Mouse (Mus musculus) kidney, postnatal 0 days (tissue): Measurements from ENCODE around the gene Ggt5. TPM values are rescaled to one million over a fixed set of nuclear protein-coding genes. Genes with fewer than 3 reads are reported as not detected.

Source experiments
- ATAC-seq: fragments of 200-750 bp; cut with Nextera tagmentation; replicated peaks from 2 replicates; pipeline ENCODE4 v1.8.0; 2017; ENCODE audit warnings: low read depth, moderate number of reproducible peaks, moderate TSS enrichment, moderate library complexity; ENCODE audit not compliant: low FRiP score
- DNase-seq: peaks from one replicate; pipeline ENCODE4 v3.0.0-alpha.2; 2016; ENCODE audit warnings: low spot score
- H3K27ac ChIP-seq: fragments of 300-500 bp; sonication (generic); 2 replicates; pipeline ENCODE4 v1.5.1; 2014; ENCODE audit warnings: mild to moderate bottlenecking
- H3K27me3 ChIP-seq: fragments of 300-500 bp; sonication (generic); 2 replicates; pipeline ENCODE4 v1.6.1; 2014; ENCODE audit warnings: low read length, mixed read lengths; ENCODE audit not compliant: insufficient read depth
- H3K36me3 ChIP-seq: fragments of 300-500 bp; sonication (generic); 2 replicates; pipeline ENCODE4 v1.6.1; 2014; ENCODE audit warnings: low read length, mixed read lengths; ENCODE audit not compliant: insufficient read depth
- H3K4me1 ChIP-seq: fragments of 300-500 bp; sonication (generic); replicated peaks from 2 replicates; pipeline ENCODE4 v1.6.1; 2014; ENCODE audit warnings: antibody characterized with exemption, low read length, mixed read lengths; ENCODE audit not compliant: insufficient read depth
- H3K4me2 ChIP-seq: fragments of 300-500 bp; sonication (generic); 2 replicates; pipeline ENCODE4 v1.6.1; 2014; ENCODE audit warnings: mild to moderate bottlenecking, low read length, moderate library complexity, mixed read lengths
- H3K4me3 ChIP-seq: fragments of 300-500 bp; sonication (generic); replicated peaks from 2 replicates; pipeline ENCODE4 v1.5.1; 2014; ENCODE audit warnings: low read depth, low read length
- H3K9ac ChIP-seq: fragments of 300-500 bp; sonication (generic); 2 replicates; pipeline ENCODE4 v1.6.1; 2014; ENCODE audit warnings: low read depth, low read length
- H3K9me3 ChIP-seq: fragments of 300-500 bp; sonication (generic); replicated peaks from 2 replicates; pipeline ENCODE4 v1.6.1; 2016; ENCODE audit warnings: low read length, inconsistent platforms, mixed read lengths
- CTCF ChIP-seq: IDR thresholded peaks from 2 replicates; pipeline ENCODE4 v1.5.1; 2016; ENCODE audit warnings: antibody characterized with exemption, low read depth, mild to moderate bottlenecking, moderate library complexity
- WGBS: fragments of 180-500 bp; shearing (Covaris S2); extraction: QIAGEN DNeasy Blood & Tissue Kit; methylation state at CpG from one replicate; pipeline ENCODE4 v1.1.7; 2014; 5-methylcytosine and 5-hydroxymethylcytosine counted together
- polyA plus RNA-seq: library from polyadenylated mRNA; unstranded; fragments of >200 nt; fragmentation: Nextera tagmentation; extraction: Ambion mirVana; gene quantifications from 2 replicates; pipeline ENCODE4 v1.2.1, GENCODE M21; 2015

Gene Ggt5
- polyA plus RNA-seq, 1 experiment from 2014 or later: 5.1 TPM

DNA sequence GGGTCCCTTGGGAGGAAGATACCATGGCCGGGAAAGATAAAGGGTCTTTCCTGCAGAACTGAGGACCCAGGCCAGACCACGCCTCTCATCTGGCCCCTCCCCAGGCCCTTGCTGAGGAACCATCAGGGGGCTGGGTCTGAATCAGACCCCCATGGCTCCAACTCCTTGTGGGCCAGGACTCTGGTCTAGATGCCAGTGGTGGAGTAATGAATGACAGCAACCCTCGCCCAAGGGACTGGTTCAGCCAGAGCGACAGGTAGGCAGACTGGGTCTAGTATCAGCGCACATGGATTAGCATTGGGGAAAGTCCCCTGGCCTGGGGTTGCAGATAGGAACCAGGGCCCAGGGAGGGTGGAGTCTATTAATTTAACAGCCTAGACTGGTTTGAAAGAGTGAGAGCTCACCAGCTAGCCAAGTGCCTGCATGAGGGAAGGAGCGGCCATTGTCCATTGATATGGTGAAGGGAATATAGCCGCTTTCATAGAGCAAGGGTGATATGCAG lies 52.6 kb downstream of the Ggt5 start:
- H3K36me3 ChIP-seq: peaks cover 8% of the 10 kb centered on the region; the same call in 1 of the 2 replicates
- no peaks in the 10 kb centered on the region; the same call in none of the 2 replicates for H3K4me1 ChIP-seq
- no peak overlapping the region for H3K4me3 ChIP-seq
- no peak overlapping the region for H3K9ac ChIP-seq
- no peak overlapping the region for H3K27ac ChIP-seq
- H3K27me3 ChIP-seq: no peaks in the 10 kb centered on the region
- WGBS: 91% methylated on average over 7 of the region's 7 CpGs
- no peaks in the 10 kb centered on the region for H3K9me3 ChIP-seq
- TF ChIP-seq CTCF: no peak
- ATAC-seq (no peak), DNase-seq (no peak)
- H3K4me2 ChIP-seq: no peak overlapping the region

DNA sequence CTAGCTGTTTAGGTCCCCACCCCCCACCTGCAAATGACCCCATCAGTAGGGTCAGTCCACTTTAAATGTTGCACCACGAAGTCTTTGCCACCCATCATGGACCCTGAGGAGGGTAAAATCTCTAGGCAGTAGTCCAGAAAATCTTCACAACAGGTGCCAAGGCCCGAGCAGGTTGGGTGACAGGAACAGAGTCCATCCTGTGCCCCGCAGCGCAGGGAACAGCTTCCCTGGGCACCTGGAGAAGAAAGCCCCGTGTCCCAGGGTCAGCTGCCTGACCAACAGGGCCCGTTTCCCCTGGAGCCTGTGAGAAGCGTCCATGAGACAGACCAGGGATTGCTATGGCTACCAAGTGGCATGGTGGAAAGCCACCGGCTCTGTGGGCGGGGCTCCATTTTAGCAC lies 53.3 kb downstream of the Ggt5 start:
- no peaks in the 10 kb centered on the region for H3K27me3 ChIP-seq
- H3K9ac ChIP-seq: peak overlapping the region; percentile 1; the same call in 1 of the 2 replicates
- WGBS: 76% methylated on average over 9 of the region's 9 CpGs
- H3K9me3 ChIP-seq: no peaks in the 10 kb centered on the region
- TF ChIP-seq CTCF: no peak
- peaks cover 8% of the 10 kb centered on the region; the same call in 1 of the 2 replicates for H3K36me3 ChIP-seq
- no peak for ATAC-seq
- DNase-seq: no peak
- H3K4me2 ChIP-seq: peak overlapping the region; percentile 30; the same call in 1 of the 2 replicates
- H3K4me3 ChIP-seq: no peak overlapping the region
- no peak overlapping the region for H3K27ac ChIP-seq
- no peaks in the 10 kb centered on the region; the same call in none of the 2 replicates for H3K4me1 ChIP-seq

DNA sequence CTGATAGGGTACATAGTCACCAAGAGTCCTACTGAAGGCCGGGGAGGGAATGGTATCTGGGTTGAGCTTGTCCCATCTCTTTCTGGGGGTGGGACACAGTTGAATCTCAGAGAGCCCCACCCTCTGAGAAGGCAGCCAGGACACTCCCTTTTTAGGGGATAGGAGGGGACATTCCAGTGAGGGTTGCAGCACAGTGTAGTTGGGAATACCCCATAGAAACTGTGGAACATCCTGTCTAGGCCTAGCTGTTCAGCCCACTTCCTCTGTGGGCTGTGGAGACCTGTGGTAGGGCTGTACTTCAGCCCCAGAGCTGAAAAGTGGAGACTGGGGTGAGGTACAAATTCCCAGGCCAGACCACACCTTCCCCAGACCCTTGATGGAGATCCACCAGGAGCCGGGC lies 53.8 kb downstream of the Ggt5 start:
- WGBS: 93% methylated on average over 2 of the region's 2 CpGs
- peak overlapping the region; percentile 1; the same call in 1 of the 2 replicates for H3K9ac ChIP-seq
- no peak overlapping the region for H3K27ac ChIP-seq
- no peaks in the 10 kb centered on the region; the same call in none of the 2 replicates for H3K4me1 ChIP-seq
- peak overlapping the region; percentile 30 for H3K4me2 ChIP-seq
- TF ChIP-seq CTCF: no peak
- no peak overlapping the region for H3K4me3 ChIP-seq
- no peaks in the 10 kb centered on the region for H3K27me3 ChIP-seq
- peaks cover 10% of the 10 kb centered on the region; the same call in 1 of the 2 replicates for H3K36me3 ChIP-seq
- DNase-seq (peak; percentile 21), ATAC-seq (no peak)
- no peaks in the 10 kb centered on the region for H3K9me3 ChIP-seq

DNA sequence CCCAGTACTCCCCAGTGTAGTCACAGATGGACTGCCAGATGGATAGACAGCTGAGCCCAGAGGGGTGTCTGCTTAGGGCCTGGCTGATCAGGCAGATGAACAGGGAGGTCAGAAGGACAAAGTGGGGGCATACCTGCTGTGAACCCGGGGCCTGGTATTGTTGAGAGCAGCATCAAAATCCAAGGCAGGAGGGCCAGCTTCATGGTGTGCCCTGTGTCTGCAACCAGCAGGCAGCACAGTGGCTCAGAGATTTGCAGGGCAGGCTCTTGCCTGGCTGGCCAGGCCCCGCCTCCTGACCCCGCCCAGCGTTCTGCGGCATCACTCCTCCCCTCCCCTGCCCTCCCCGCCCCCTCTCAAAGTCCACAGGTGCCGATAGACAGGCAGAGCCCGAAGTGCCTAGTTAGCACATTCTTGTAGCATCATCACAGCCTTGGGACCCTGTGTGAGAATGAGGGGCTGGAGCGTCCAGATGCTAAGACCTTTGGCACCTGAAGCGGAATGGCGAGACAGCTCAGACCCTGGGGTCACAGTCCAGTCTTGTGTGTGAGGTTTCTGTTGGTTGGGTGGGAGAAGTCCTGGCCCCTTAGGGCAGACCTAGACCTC lies 54.7 kb downstream of the Ggt5 start, which contains the start of gene Susd2:
Gene Susd2 (minus strand): TSS at position 268 of the 603 bp plus-strand sequence.
- 9% methylated on average over 11 of the region's 11 CpGs for WGBS
- DNase-seq: peak; percentile 67
- peak within 1 kb of the TSS; percentile 30 for H3K4me2 ChIP-seq
- no peak within 1 kb of the TSS for H3K4me3 ChIP-seq
- no peaks in the 10 kb centered on the region for H3K9me3 ChIP-seq
- no peaks in the 10 kb centered on the region for H3K27me3 ChIP-seq
- H3K36me3 ChIP-seq: peaks cover 11% of the 10 kb centered on the region; the same call in 1 of the 2 replicates
- peak; percentile 92 for ATAC-seq
- peak within 1 kb of the TSS; percentile 23; the same call in 1 of the 2 replicates for H3K9ac ChIP-seq
- TF ChIP-seq CTCF: no peak
- peak within 1 kb of the TSS; percentile 62 for H3K27ac ChIP-seq
- no peaks in the 10 kb centered on the region; the same call in none of the 2 replicates for H3K4me1 ChIP-seq

DNA sequence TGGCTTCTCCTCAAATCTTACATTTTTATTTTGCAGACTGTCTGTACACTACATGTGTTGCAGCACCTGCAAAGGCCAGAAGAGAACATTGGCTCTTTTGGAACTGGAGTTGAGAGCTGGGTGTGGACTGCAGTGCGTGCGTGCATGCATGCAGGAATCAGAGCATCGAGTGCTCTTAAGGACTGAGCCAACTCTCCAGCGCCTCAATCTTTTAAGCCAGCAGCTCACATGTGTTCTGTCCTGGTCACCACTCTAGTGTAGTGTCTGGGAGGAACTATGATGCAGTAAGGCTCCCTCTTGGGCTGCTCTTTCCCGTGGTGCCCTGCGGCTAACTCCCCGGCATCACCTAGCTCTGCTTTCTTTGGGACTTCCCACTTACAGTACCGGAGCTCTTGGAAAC lies 56.5 kb downstream of the Ggt5 start:
- Histone ChIP-seq H3K4me2 (no peak overlapping the region), H3K36me3 (peaks cover 15% of the 10 kb centered on the region; the same call in 1 of the 2 replicates), H3K27ac (no peak overlapping the region), H3K9me3 (no peaks in the 10 kb centered on the region), H3K4me3 (no peak overlapping the region), H3K9ac (no peak overlapping the region), H3K4me1 (no peaks in the 10 kb centered on the region; the same call in none of the 2 replicates), H3K27me3 (no peaks in the 10 kb centered on the region)
- DNase-seq (no peak), ATAC-seq (no peak)
- WGBS: 92% methylated on average over 8 of the region's 8 CpGs
- no peak for TF ChIP-seq CTCF

DNA sequence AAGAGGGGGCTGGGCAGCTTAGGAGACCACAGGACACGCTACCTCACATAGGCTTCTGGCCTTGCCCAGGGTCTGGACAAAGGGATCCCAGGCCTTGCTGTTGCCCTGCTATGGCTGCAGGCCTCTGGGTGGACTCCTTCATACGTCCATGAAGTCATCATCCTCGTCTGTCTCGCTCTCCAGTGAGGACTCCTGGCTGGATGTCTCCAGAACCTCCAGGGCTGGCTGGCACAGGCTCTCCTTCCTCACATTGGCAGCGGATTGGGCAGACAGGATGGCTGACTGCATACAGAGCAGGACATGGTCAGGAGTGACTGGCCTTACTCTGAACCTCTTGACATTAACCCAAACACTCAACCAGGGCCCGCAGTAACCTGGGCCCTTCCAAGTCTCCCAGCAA lies 57.3 kb downstream of the Ggt5 start:
- no peak overlapping the region for H3K27ac ChIP-seq
- no peak overlapping the region for H3K9ac ChIP-seq
- DNase-seq (no peak), ATAC-seq (no peak)
- H3K27me3 ChIP-seq: no peaks in the 10 kb centered on the region
- H3K9me3 ChIP-seq: no peaks in the 10 kb centered on the region
- H3K4me2 ChIP-seq: no peak overlapping the region
- no peak overlapping the region for H3K4me3 ChIP-seq
- WGBS: 94% methylated on average over 6 of the region's 6 CpGs
- TF ChIP-seq CTCF: no peak
- H3K36me3 ChIP-seq: peaks cover 23% of the 10 kb centered on the region; the same call in 1 of the 2 replicates
- no peaks in the 10 kb centered on the region; the same call in none of the 2 replicates for H3K4me1 ChIP-seq
